Mouse (Mus musculus): ENCODE results near the gene Ywhah. TPM values are rescaled to one million over a fixed set of nuclear protein-coding genes. Genes with fewer than 3 reads are reported as not detected.
"Not testable (repeated sequence)": the region's sequence is repeated elsewhere in the genome, so short reads cannot be mapped to it uniquely, and the experiment has no call there.

Gene Ywhah
- total RNA-seq, 2 experiments from 2014 or later: 68.9 to 81.7 TPM

DNA sequence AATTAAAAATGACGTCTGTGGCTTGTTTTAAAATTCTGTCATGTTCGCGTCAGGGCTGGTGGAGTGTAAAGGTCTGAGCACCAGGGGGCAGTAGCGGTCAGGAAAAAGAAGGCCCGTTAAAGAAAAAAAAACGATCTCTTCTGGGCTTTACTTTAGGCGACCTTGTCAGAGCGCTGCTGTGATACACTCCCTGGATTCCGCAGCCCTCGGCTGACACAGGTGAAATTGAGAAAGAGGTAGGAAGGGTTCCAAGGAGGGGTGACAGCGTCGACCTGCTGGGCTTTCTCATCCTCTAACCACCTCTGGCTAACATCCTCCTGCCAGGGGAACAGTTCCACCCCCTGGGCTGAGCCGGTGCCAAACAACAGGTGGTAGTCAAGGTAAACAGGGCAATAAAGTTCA, 20.9 kb downstream of the Ywhah start:
- peak; percentile 49 for DNase-seq
- intact Hi-C loops (cut with DNase I; ENCODE audit: low total_unique reads): no loop called here

DNA sequence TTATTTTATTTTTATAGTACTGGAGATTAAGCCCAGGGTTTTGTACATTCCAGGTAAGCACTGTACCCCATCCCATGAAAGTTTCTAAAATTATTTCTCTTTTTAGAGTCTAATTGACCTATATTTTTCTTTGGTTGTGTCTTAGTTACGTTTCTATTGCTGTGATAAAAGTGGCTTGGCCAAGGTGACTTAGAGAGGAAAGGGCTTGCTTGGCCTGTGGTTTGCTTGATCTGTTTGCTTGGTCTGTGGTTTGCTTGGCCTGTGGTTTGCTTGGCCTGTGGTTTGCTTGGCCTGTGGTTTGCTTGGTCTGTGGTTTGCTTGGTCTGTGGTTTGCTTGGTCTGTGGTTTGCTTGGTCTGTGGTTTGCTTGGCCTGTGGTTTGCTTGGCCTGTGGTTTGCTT, 22.1 kb downstream of the Ywhah start:
- intact Hi-C loops (cut with DNase I; ENCODE audit: low total_unique reads): loop anchor here (2.0 kb wide), 1 partner anchor 106 kb away; no protein-coding TSS in a partner anchor

DNA sequence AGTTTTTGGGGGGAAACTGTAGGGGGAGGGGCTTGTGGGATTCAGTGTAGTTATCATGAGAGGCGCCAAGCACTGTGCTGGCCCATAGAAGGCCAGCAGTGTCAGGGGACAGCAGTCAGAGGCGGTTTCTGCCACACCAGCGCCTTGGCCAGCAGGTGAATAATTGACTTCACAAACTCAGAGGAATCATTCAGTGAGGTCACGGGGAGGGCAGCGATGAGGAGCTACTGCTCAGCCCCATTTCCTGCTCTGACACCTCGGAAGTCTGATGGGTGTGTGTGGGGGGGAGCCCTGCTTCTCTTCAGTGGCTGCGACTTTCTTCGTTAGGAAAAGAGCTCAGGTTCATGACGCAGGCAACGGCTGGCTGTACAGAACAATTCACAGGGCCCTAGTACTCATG, 24.8 kb downstream of the Ywhah start:
- intact Hi-C loops (cut with DNase I; ENCODE audit: low total_unique reads): no loop called here
- DNase-seq: no peak

More for the DNA sequence above, 22.1 kb downstream of the Ywhah start:
- DNase-seq: not testable (repeated sequence)

GRCm38 (mm10) chr5:33044636-33045315, 26.2 kb downstream of the Ywhah start:
- DNase-seq: no peak
- intact Hi-C loops (cut with DNase I; ENCODE audit: low total_unique reads): no loop called here

- DNase-seq: no peak
- intact Hi-C loops (cut with DNase I; ENCODE audit: low total_unique reads): no loop called here
Observed at GRCm38 (mm10) chr5:33045316-33045705, 26.7 kb downstream of the Ywhah start.

- DNase-seq: no peak
- intact Hi-C loops (cut with DNase I; ENCODE audit: low total_unique reads): no loop called here
Observed at GRCm38 (mm10) chr5:33052849-33053582, 34.4 kb downstream of the Ywhah start.

GRCm38 (mm10) chr5:33056126-33056765, 37.6 kb downstream of the Ywhah start:
- no peak for DNase-seq

DNA sequence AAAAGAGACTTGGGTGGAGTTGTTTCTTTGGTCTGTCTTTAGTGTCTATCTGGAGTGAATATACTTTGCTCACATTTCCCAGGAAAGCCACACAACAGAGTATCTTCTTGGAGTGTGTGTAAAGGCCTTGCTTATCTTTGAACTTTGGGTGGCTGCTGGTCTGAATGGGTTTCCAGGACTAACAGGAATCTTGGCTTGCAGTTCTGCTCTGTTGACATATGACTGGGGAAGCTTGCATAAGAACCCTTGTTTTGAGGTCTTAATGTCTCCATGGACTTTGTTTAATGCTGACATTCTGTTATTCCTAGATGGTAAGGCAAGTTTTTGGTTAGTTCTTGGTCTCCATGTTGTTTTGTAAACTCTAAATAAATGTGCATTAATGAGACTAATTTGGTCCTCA, 51.5 kb downstream of the Ywhah start:
- intact Hi-C loops (cut with DNase I; ENCODE audit: low total_unique reads): no loop called here
- DNase-seq: no peak

More at GRCm38 (mm10) chr5:33056126-33056765, 37.6 kb downstream of the Ywhah start:
- intact Hi-C loops (cut with DNase I; ENCODE audit: low total_unique reads): no loop called here

- no peak for DNase-seq
- intact Hi-C loops (cut with DNase I; ENCODE audit: low total_unique reads): no loop called here
Observed at GRCm38 (mm10) chr5:33076490-33077191, 58.0 kb downstream of the Ywhah start.

Other genes starting within 250 kb of the Ywhah start
- gene Pisd, start 233.2 kb upstream of the Ywhah start, total RNA-seq (2021): 10 to 100 TPM; 19.1 to 20.5 TPM
- gene Gm20671, start 191.7 kb upstream of the Ywhah start, total RNA-seq (2021): not detected
- 1 to 10 TPM; 6.1 to 6.9 TPM for gene Prr14l, start 164.6 kb upstream of the Ywhah start, total RNA-seq (2021)
- gene Depdc5, start 155.1 kb upstream of the Ywhah start, total RNA-seq (2021): 1 to 10 TPM; 9.3 to 10.0 TPM
- not detected for gene Slc5a1, start 85.4 kb downstream of the Ywhah start, total RNA-seq (2021)
- gene Spon2, start 199.6 kb downstream of the Ywhah start, total RNA-seq (2021): 10 to 100 TPM in 1 of 2 experiments, 1 to 10 TPM in 1; 3.5 to 12.3 TPM